Mouse (Mus musculus): ENCODE data around the gene Stxbp2. TPM values are rescaled to one million over a fixed set of nuclear protein-coding genes. Genes with fewer than 3 reads are reported as not detected.
A peak's percentile ranks its signal among the peaks of the same experiment; 100 is the strongest.

The Stxbp2 gene
- polyA plus RNA-seq, 1 experiment from 2014 or later: 85.0 TPM

GRCm38 (mm10) chr8:3599219-3599618 is 31.5 kb upstream of the Stxbp2 start:
- Histone ChIP-seq H3K9me3 (ENCODE audit: control insufficient read depth, low read length) (no peaks in the 10 kb centered on the region), H3K36me3 (ENCODE audit: control insufficient read depth, insufficient read depth) (peaks cover 30% of the 10 kb centered on the region), H3K4me1 (replicated peaks; ENCODE audit: control insufficient read depth, insufficient read depth, low read length) (no peaks in the 10 kb centered on the region), H3K27ac (ENCODE audit: low read length) (no peak overlapping the region), H3K4me2 (ENCODE audit: low read length) (no peak overlapping the region), H3K4me3 (replicated peaks; ENCODE audit: low read length) (no peak overlapping the region), H3K9ac (replicated peaks; ENCODE audit: low read depth, low read length) (no peak overlapping the region), H3K27me3 (replicated peaks; ENCODE audit: control insufficient read depth, insufficient read depth, low read length) (no peaks in the 10 kb centered on the region)
- 89% methylated on average over 1 of the region's 1 CpGs for WGBS
- no peak for ATAC-seq

DNA sequence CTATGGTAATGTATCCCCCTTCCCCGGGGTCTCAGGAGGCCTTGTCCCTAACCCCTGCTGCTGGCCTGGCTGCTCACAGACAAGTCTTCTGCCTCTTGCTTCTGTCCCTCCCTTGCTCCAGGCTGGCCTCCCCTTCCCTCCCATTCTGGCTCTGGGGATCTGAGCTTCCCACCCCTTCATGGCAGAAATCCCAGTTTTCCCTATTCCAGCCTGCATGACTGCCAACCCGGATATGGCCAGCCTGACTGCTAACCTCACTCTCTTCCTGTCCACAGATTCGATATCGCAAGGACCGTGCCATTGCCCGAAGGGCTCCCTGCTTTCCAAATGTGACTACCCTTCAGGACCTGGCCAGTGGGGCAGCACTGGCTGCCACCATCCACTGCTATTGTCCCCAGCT is 30.4 kb upstream of the Stxbp2 start:
- WGBS: 87% methylated on average over 6 of the region's 6 CpGs

GRCm38 (mm10) chr8:3603439-3603838 is 27.3 kb upstream of the Stxbp2 start:
- WGBS: 88% methylated on average over 12 of the region's 13 CpGs
- Histone ChIP-seq H3K9ac (replicated peaks; ENCODE audit: low read depth, low read length) (no peak overlapping the region), H3K9me3 (ENCODE audit: control insufficient read depth, low read length) (no peaks in the 10 kb centered on the region), H3K4me1 (replicated peaks; ENCODE audit: control insufficient read depth, insufficient read depth, low read length) (no peaks in the 10 kb centered on the region), H3K36me3 (ENCODE audit: control insufficient read depth, insufficient read depth) (peaks cover 45% of the 10 kb centered on the region), H3K27me3 (replicated peaks; ENCODE audit: control insufficient read depth, insufficient read depth, low read length) (no peaks in the 10 kb centered on the region), H3K4me2 (ENCODE audit: low read length) (no peak overlapping the region), H3K27ac (ENCODE audit: low read length) (no peak overlapping the region), H3K4me3 (replicated peaks; ENCODE audit: low read length) (no peak overlapping the region)
- no peak for ATAC-seq

More for the DNA sequence above, 30.4 kb upstream of the Stxbp2 start:
- H3K4me2 ChIP-seq (ENCODE audit: low read length): no peak overlapping the region
- H3K9ac ChIP-seq (replicated peaks; ENCODE audit: low read depth, low read length): no peak overlapping the region
- H3K4me1 ChIP-seq (replicated peaks; ENCODE audit: control insufficient read depth, insufficient read depth, low read length): no peaks in the 10 kb centered on the region
- no peak overlapping the region for H3K4me3 ChIP-seq (replicated peaks; ENCODE audit: low read length)
- no peak overlapping the region for H3K27ac ChIP-seq (ENCODE audit: low read length)
- H3K9me3 ChIP-seq (ENCODE audit: control insufficient read depth, low read length): no peaks in the 10 kb centered on the region
- ATAC-seq: no peak
- H3K36me3 ChIP-seq (ENCODE audit: control insufficient read depth, insufficient read depth): peaks cover 37% of the 10 kb centered on the region
- H3K27me3 ChIP-seq (replicated peaks; ENCODE audit: control insufficient read depth, insufficient read depth, low read length): no peaks in the 10 kb centered on the region

GRCm38 (mm10) chr8:3606593-3606992 is 24.2 kb upstream of the Stxbp2 start:
- WGBS: 86% methylated on average over 16 of the region's 16 CpGs
- no peaks in the 10 kb centered on the region for H3K9me3 ChIP-seq (ENCODE audit: control insufficient read depth, low read length)
- peaks cover 55% of the 10 kb centered on the region for H3K36me3 ChIP-seq (ENCODE audit: control insufficient read depth, insufficient read depth)
- H3K4me1 ChIP-seq (replicated peaks; ENCODE audit: control insufficient read depth, insufficient read depth, low read length): no peaks in the 10 kb centered on the region
- H3K9ac ChIP-seq (replicated peaks; ENCODE audit: low read depth, low read length): no peak overlapping the region
- H3K4me2 ChIP-seq (ENCODE audit: low read length): no peak overlapping the region
- no peaks in the 10 kb centered on the region for H3K27me3 ChIP-seq (replicated peaks; ENCODE audit: control insufficient read depth, insufficient read depth, low read length)
- no peak overlapping the region for H3K4me3 ChIP-seq (replicated peaks; ENCODE audit: low read length)
- H3K27ac ChIP-seq (ENCODE audit: low read length): no peak overlapping the region
- no peak for ATAC-seq

GRCm38 (mm10) chr8:3607822-3608221 is 22.9 kb upstream of the Stxbp2 start:
- no peaks in the 10 kb centered on the region for H3K27me3 ChIP-seq (replicated peaks; ENCODE audit: control insufficient read depth, insufficient read depth, low read length)
- H3K4me2 ChIP-seq (ENCODE audit: low read length): no peak overlapping the region
- H3K4me3 ChIP-seq (replicated peaks; ENCODE audit: low read length): no peak overlapping the region
- no peaks in the 10 kb centered on the region for H3K9me3 ChIP-seq (ENCODE audit: control insufficient read depth, low read length)
- H3K36me3 ChIP-seq (ENCODE audit: control insufficient read depth, insufficient read depth): peaks cover 51% of the 10 kb centered on the region
- H3K9ac ChIP-seq (replicated peaks; ENCODE audit: low read depth, low read length): no peak overlapping the region
- WGBS: 90% methylated on average over 7 of the region's 7 CpGs
- H3K4me1 ChIP-seq (replicated peaks; ENCODE audit: control insufficient read depth, insufficient read depth, low read length): no peaks in the 10 kb centered on the region
- no peak for ATAC-seq
- no peak overlapping the region for H3K27ac ChIP-seq (ENCODE audit: low read length)

GRCm38 (mm10) chr8:3609046-3609815 is 21.5 kb upstream of the Stxbp2 start:
- Histone ChIP-seq H3K27ac (ENCODE audit: low read length) (no peak overlapping the region), H3K9me3 (ENCODE audit: control insufficient read depth, low read length) (no peaks in the 10 kb centered on the region), H3K36me3 (ENCODE audit: control insufficient read depth, insufficient read depth) (peaks cover 47% of the 10 kb centered on the region), H3K4me3 (replicated peaks; ENCODE audit: low read length) (no peak overlapping the region), H3K4me2 (ENCODE audit: low read length) (no peak overlapping the region), H3K4me1 (replicated peaks; ENCODE audit: control insufficient read depth, insufficient read depth, low read length) (no peaks in the 10 kb centered on the region), H3K9ac (replicated peaks; ENCODE audit: low read depth, low read length) (no peak overlapping the region), H3K27me3 (replicated peaks; ENCODE audit: control insufficient read depth, insufficient read depth, low read length) (no peaks in the 10 kb centered on the region)
- ATAC-seq: no peak
- 84% methylated on average over 12 of the region's 12 CpGs for WGBS

- Histone ChIP-seq H3K4me2 (ENCODE audit: low read length) (no peak overlapping the region), H3K27me3 (replicated peaks; ENCODE audit: control insufficient read depth, insufficient read depth, low read length) (no peaks in the 10 kb centered on the region), H3K9me3 (ENCODE audit: control insufficient read depth, low read length) (no peaks in the 10 kb centered on the region), H3K4me3 (replicated peaks; ENCODE audit: low read length) (no peak overlapping the region), H3K36me3 (ENCODE audit: control insufficient read depth, insufficient read depth) (peaks cover 48% of the 10 kb centered on the region), H3K4me1 (replicated peaks; ENCODE audit: control insufficient read depth, insufficient read depth, low read length) (no peaks in the 10 kb centered on the region), H3K27ac (ENCODE audit: low read length) (no peak overlapping the region), H3K9ac (replicated peaks; ENCODE audit: low read depth, low read length) (no peak overlapping the region)
- 89% methylated on average over 6 of the region's 6 CpGs for WGBS
- ATAC-seq: no peak
These were observed 21.0 kb upstream of the Stxbp2 start for GRCm38 (mm10) chr8:3609816-3610150.

DNA sequence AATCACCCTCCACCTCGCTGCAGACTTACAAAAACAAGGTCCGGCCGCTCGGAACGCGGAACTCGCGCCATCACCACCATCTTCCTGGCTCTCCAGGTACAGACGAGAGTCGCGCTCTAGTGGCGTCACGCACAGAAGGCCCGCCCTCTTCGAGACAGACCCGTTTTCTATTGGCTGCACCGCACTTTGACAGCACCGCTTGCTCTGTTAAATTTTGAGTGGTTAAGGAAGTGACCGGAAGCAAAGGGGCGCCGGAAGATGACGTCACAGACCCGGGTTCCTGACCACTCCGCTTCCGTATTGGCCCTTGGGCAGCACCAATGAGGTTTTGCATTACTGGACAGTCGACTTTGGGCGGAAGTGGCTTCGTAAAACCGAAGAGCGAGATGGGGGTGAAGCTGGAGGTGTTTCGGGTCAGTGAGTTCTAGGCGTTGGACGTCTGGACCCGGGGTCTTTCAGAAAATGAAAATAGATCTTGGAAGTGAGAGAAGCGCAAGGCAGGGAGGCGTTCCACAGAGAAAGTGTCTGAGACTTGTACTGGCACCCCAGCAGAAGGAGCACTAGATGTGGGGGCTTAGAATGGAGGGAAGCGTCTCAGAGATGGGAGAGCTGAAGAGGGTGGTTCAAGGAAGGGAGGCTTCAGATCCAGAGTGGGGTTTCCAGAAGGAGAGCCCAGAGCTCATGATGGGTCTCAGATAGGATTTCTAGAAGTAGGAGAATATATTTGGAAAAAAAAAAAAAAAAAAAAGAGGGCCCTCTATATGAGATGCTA is 9.4 kb upstream of the Stxbp2 start, which contains the start of the genes Xab2 and Pet100:
Gene Xab2, minus strand, starts transcription at position 118 of the 772 bp plus-strand sequence.
Gene Pet100, plus strand, starts transcription at position 350 of the 772 bp plus-strand sequence.
- Histone ChIP-seq H3K9ac (replicated peaks; ENCODE audit: low read depth, low read length) (peak within 1 kb of the TSS; percentile 70), H3K27ac (ENCODE audit: low read length) (no peak within 1 kb of the TSS), H3K27me3 (replicated peaks; ENCODE audit: control insufficient read depth, insufficient read depth, low read length) (no peaks in the 10 kb centered on the region), H3K36me3 (ENCODE audit: control insufficient read depth, insufficient read depth) (peaks cover 14% of the 10 kb centered on the region), H3K9me3 (ENCODE audit: control insufficient read depth, low read length) (no peaks in the 10 kb centered on the region), H3K4me1 (replicated peaks; ENCODE audit: control insufficient read depth, insufficient read depth, low read length) (peaks cover 20% of the 10 kb centered on the region), H3K4me2 (ENCODE audit: low read length) (peak within 1 kb of the TSS; percentile 88), H3K4me3 (replicated peaks; ENCODE audit: low read length) (peak within 1 kb of the TSS; percentile 55)
- ATAC-seq: peak; percentile 97
- under 1% methylated on average over 37 of the region's 37 CpGs for WGBS

DNA sequence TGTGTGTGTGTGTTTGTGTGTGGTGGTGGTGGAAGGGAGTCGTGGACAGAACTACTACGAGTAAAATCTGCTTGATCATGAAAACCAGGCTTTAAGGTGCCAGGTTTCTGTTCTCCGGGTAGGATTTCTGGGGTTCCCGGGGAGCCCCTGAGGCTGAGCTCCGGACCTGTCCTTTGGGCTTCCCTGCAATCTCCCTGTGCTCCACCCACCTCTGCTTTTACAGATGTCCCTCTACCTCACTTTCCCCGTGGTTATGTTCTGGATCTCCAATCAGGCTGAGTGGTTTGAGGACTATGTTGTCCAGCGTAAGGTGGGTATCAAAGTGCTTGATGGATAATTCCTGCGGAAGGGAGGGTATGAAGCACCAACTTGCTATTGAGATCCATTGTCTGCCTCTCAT is 8.6 kb upstream of the Stxbp2 start:
- ATAC-seq: no peak
- peak overlapping the region; percentile 86 for H3K4me2 ChIP-seq (ENCODE audit: low read length)
- peak overlapping the region; percentile 70; the same call in 1 of the 2 replicates for H3K9ac ChIP-seq (replicated peaks; ENCODE audit: low read depth, low read length)
- 69% methylated on average over 8 of the region's 8 CpGs for WGBS
- H3K27me3 ChIP-seq (replicated peaks; ENCODE audit: control insufficient read depth, insufficient read depth, low read length): no peaks in the 10 kb centered on the region
- H3K27ac ChIP-seq (ENCODE audit: low read length): no peak overlapping the region
- peaks cover 9% of the 10 kb centered on the region for H3K36me3 ChIP-seq (ENCODE audit: control insufficient read depth, insufficient read depth)
- H3K4me3 ChIP-seq (replicated peaks; ENCODE audit: low read length): peak overlapping the region; percentile 55
- peaks cover 20% of the 10 kb centered on the region for H3K4me1 ChIP-seq (replicated peaks; ENCODE audit: control insufficient read depth, insufficient read depth, low read length)
- no peaks in the 10 kb centered on the region for H3K9me3 ChIP-seq (ENCODE audit: control insufficient read depth, low read length)

Measured in forebrain, embryonic 16.5 days (tissue).